Mouse (Mus musculus) hindbrain, embryonic 11.5 days (tissue): ENCODE results near the gene Lrrc8b. TPM values are rescaled to one million over a fixed set of nuclear protein-coding genes. Genes with fewer than 3 reads are reported as not detected.

Experiments used
- ATAC-seq: fragments of 200-750 bp; cut with Nextera tagmentation; 2 replicates; pipeline ENCODE4 v1.8.0; 2017; ENCODE audit warnings: mild to moderate bottlenecking, moderate TSS enrichment, moderate library complexity; ENCODE audit not compliant: low FRiP score
- DNase-seq: peaks from one replicate; pipeline ENCODE4 v3.0.0-alpha.2; 2015; ENCODE audit warnings: low spot score
- H3K27ac ChIP-seq: fragments of 300-500 bp; sonication (generic); 2 replicates; pipeline ENCODE4 v1.5.1; 2014; ENCODE audit warnings: mild to moderate bottlenecking, low read depth, low read length
- H3K27me3 ChIP-seq: fragments of 300-500 bp; sonication (generic); 2 replicates; pipeline ENCODE4 v1.6.1; 2014; ENCODE audit warnings: mild to moderate bottlenecking, low read length, moderate library complexity, mixed read lengths; ENCODE audit not compliant: control insufficient read depth, insufficient read depth
- H3K36me3 ChIP-seq: fragments of 300-500 bp; sonication (generic); 2 replicates; pipeline ENCODE4 v1.6.1; 2014; ENCODE audit warnings: mild to moderate bottlenecking, low read length, moderate library complexity, mixed read lengths; ENCODE audit not compliant: control insufficient read depth, insufficient read depth
- H3K4me1 ChIP-seq: fragments of 300-500 bp; sonication (generic); replicated peaks from 2 replicates; pipeline ENCODE4 v1.6.1; 2014; ENCODE audit warnings: low read length, mixed read lengths; ENCODE audit not compliant: control insufficient read depth, insufficient read depth
- H3K4me2 ChIP-seq: fragments of 300-500 bp; sonication (generic); replicated peaks from 2 replicates; pipeline ENCODE4 v1.6.1; 2014; ENCODE audit warnings: mild to moderate bottlenecking, low read depth, low read length
- H3K4me3 ChIP-seq: fragments of 300-500 bp; sonication (generic); 2 replicates; pipeline ENCODE4 v1.5.1; 2014; ENCODE audit warnings: low read depth, low read length
- H3K9ac ChIP-seq: fragments of 300-500 bp; sonication (generic); 2 replicates; pipeline ENCODE4 v1.6.1; 2014; ENCODE audit warnings: low read depth, low read length
- H3K9me3 ChIP-seq: fragments of 300-500 bp; sonication (generic); 2 replicates; pipeline ENCODE4 v1.6.1; 2016; ENCODE audit warnings: low read length; ENCODE audit not compliant: control insufficient read depth
- WGBS: fragments of 180-500 bp; shearing (Covaris S2); extraction: QIAGEN DNeasy Blood & Tissue Kit; methylation state at CpG from one replicate; pipeline ENCODE4 v1.1.7; 2014; 5-methylcytosine and 5-hydroxymethylcytosine counted together
- polyA plus RNA-seq: library from polyadenylated mRNA; unstranded; fragments of >200 nt; fragmentation: Nextera tagmentation; extraction: Ambion mirVana; gene quantifications from 2 replicates; pipeline ENCODE4 v1.2.1, GENCODE M21; 2014

The Lrrc8b gene
- polyA plus RNA-seq, 1 experiment from 2014 or later: 10.5 TPM

DNA sequence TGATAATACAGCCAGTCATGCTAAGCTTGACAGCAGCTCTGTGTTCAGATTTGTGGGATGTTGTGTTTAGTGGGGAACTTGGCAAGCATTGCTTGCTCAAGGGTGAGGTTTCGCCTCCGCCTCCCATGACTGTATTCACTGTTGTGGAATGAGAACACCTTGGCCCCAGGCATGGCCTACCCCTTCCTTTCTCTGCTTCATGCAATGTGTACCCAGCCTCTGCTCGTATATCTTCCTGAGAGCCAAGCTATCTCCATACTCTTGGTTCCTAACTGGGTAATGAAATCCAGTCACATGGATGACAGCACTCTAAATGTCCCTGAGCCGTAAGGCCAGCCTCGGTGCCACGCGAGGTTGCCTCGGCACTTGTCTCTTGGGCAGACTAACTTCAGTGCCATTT, 50.0 kb downstream of the Lrrc8b start:
- no peak for DNase-seq
- H3K4me2 ChIP-seq: no peak overlapping the region
- ATAC-seq: no peak
- WGBS: 97% methylated on average over 8 of the region's 8 CpGs
- no peaks in the 10 kb centered on the region for H3K9me3 ChIP-seq
- H3K36me3 ChIP-seq: no peaks in the 10 kb centered on the region
- H3K27ac ChIP-seq: no peak overlapping the region
- no peak overlapping the region for H3K9ac ChIP-seq
- no peaks in the 10 kb centered on the region for H3K4me1 ChIP-seq
- no peak overlapping the region for H3K4me3 ChIP-seq
- H3K27me3 ChIP-seq: no peaks in the 10 kb centered on the region

- Histone ChIP-seq H3K9me3 (no peaks in the 10 kb centered on the region), H3K4me3 (no peak overlapping the region), H3K27me3 (no peaks in the 10 kb centered on the region), H3K9ac (no peak overlapping the region), H3K36me3 (no peaks in the 10 kb centered on the region), H3K4me2 (no peak overlapping the region), H3K27ac (no peak overlapping the region), H3K4me1 (no peaks in the 10 kb centered on the region)
- 93% methylated on average over 7 of the region's 7 CpGs for WGBS
- ATAC-seq (no peak), DNase-seq (no peak)
Measured at GRCm38 (mm10) chr5:105466471-105466902, 50.9 kb downstream of the Lrrc8b start.

GRCm38 (mm10) chr5:105467271-105467670, 51.7 kb downstream of the Lrrc8b start:
- no peaks in the 10 kb centered on the region for H3K36me3 ChIP-seq
- no peak overlapping the region for H3K4me2 ChIP-seq
- DNase-seq (no peak), ATAC-seq (no peak)
- no peak overlapping the region for H3K27ac ChIP-seq
- no peaks in the 10 kb centered on the region for H3K4me1 ChIP-seq
- no peak overlapping the region for H3K4me3 ChIP-seq
- WGBS: 86% methylated on average over 10 of the region's 10 CpGs
- H3K27me3 ChIP-seq: no peaks in the 10 kb centered on the region
- H3K9ac ChIP-seq: no peak overlapping the region
- no peaks in the 10 kb centered on the region for H3K9me3 ChIP-seq

GRCm38 (mm10) chr5:105472983-105473705, 57.6 kb downstream of the Lrrc8b start:
- Histone ChIP-seq H3K9me3 (no peaks in the 10 kb centered on the region), H3K4me2 (no peak overlapping the region), H3K27ac (no peak overlapping the region), H3K36me3 (no peaks in the 10 kb centered on the region), H3K27me3 (no peaks in the 10 kb centered on the region), H3K4me3 (no peak overlapping the region), H3K9ac (no peak overlapping the region), H3K4me1 (no peaks in the 10 kb centered on the region)
- ATAC-seq: no peak
- 69% methylated on average over 5 of the region's 5 CpGs for WGBS
- DNase-seq: no peak

GRCm38 (mm10) chr5:105477527-105477926, 62.0 kb downstream of the Lrrc8b start:
- H3K9ac ChIP-seq: no peak overlapping the region
- H3K4me1 ChIP-seq: no peaks in the 10 kb centered on the region
- H3K9me3 ChIP-seq: no peaks in the 10 kb centered on the region
- H3K4me3 ChIP-seq: no peak overlapping the region
- WGBS: 88% methylated on average over 9 of the region's 9 CpGs
- no peaks in the 10 kb centered on the region for H3K27me3 ChIP-seq
- H3K4me2 ChIP-seq: no peak overlapping the region
- DNase-seq (no peak), ATAC-seq (no peak)
- H3K27ac ChIP-seq: no peak overlapping the region
- H3K36me3 ChIP-seq: 0 out of 2 replicates have a peak, but pooled peaks cover 6% of the 10 kb centered on the region

DNA sequence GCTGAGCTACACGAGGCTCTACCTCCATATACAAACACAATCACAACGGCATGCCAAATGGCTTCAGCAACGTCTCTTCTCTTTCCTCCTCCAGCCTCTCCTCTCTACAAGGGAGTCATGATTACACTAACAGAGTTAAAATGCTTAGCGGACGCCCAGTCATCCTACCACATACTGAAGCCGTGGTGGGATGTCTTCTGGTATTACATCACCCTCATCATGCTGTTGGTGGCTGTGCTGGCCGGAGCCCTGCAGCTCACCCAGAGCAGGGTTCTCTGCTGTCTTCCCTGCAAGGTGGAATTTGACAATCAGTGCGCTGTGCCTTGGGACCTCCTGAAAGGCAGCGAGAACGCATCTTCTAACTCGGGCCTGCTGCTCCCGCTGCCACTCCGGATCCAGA, 64.1 kb downstream of the Lrrc8b start:
- Histone ChIP-seq H3K27me3 (no peaks in the 10 kb centered on the region), H3K9me3 (no peaks in the 10 kb centered on the region), H3K27ac (no peak overlapping the region), H3K4me3 (no peak overlapping the region), H3K36me3 (0 out of 2 replicates have a peak, but pooled peaks cover 6% of the 10 kb centered on the region), H3K4me2 (no peak overlapping the region), H3K9ac (no peak overlapping the region), H3K4me1 (no peaks in the 10 kb centered on the region)
- no peak for ATAC-seq
- WGBS: 93% methylated on average over 13 of the region's 13 CpGs
- no peak for DNase-seq

DNA sequence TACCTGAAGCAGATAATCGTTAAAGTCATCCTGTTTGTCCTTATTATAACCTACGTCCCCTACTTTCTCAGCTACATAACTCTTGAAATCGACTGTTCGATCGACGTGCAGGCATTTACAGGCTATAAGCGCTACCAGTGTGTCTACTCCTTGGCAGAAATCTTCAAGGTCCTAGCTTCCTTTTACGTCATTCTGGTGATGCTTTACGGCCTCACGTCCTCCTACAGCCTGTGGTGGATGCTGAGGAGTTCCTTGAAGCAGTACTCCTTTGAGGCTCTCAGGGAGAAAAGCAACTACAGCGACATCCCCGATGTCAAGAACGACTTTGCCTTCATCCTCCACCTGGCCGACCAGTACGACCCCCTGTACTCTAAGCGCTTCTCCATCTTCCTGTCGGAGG, 65.0 kb downstream of the Lrrc8b start:
- DNase-seq (no peak), ATAC-seq (no peak)
- Histone ChIP-seq H3K27ac (no peak overlapping the region), H3K4me2 (no peak overlapping the region), H3K9me3 (no peaks in the 10 kb centered on the region), H3K4me3 (no peak overlapping the region), H3K36me3 (0 out of 2 replicates have a peak, but pooled peaks cover 6% of the 10 kb centered on the region), H3K27me3 (no peaks in the 10 kb centered on the region), H3K4me1 (no peaks in the 10 kb centered on the region), H3K9ac (no peak overlapping the region)
- WGBS: 97% methylated on average over 17 of the region's 17 CpGs

DNA sequence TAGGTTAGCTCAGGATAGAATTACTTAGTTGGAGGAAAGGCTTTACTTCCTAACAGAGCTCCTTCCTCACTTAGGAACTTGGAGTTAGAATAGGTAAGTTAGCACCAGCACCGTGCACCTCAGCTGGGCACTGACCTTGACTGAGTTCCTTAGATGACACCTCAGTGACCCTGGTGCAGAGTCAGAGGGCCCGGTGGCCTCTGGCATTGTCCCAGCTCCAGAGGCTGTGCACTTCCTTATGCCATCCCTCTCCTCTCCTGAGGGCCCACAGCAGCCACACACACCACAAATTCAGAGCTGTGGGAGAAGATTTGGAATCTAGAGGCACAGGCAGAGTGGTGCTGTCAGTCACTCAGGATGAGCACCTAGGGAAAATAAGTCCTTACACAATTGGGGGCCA, 68.1 kb downstream of the Lrrc8b start:
- H3K27me3 ChIP-seq: no peaks in the 10 kb centered on the region
- H3K36me3 ChIP-seq: 0 out of 2 replicates have a peak, but pooled peaks cover 9% of the 10 kb centered on the region
- no peaks in the 10 kb centered on the region for H3K9me3 ChIP-seq
- H3K4me2 ChIP-seq: no peak overlapping the region
- H3K4me1 ChIP-seq: no peaks in the 10 kb centered on the region
- no peak overlapping the region for H3K4me3 ChIP-seq
- no peak overlapping the region for H3K9ac ChIP-seq
- ATAC-seq (no peak), DNase-seq (no peak)
- H3K27ac ChIP-seq: no peak overlapping the region
- 86% methylated on average over 2 of the region's 2 CpGs for WGBS

DNA sequence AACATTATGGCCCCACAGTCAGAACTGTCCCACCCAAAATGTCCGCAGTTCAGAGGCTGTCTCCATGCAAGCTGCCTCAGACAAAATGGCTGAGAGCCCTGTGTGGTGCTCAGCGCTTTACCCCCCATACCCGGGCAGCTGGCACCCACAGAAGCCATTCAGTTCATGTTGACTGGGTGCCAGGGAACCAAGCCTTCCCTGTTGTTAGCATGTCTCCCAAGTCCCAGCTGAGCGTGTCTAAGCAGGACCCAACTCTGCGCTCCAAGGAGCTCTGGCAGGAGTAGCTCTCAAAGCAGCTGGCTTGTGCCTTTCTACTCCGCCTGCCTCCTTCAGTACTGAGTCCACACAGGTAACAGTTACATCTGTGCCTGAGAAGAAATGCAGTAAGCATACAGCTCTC, 68.7 kb downstream of the Lrrc8b start:
- no peaks in the 10 kb centered on the region for H3K4me1 ChIP-seq
- H3K4me2 ChIP-seq: no peak overlapping the region
- no peak for ATAC-seq
- H3K9ac ChIP-seq: no peak overlapping the region
- H3K9me3 ChIP-seq: no peaks in the 10 kb centered on the region
- DNase-seq: no peak
- WGBS: 93% methylated on average over 6 of the region's 6 CpGs
- H3K36me3 ChIP-seq: 0 out of 2 replicates have a peak, but pooled peaks cover 9% of the 10 kb centered on the region
- no peak overlapping the region for H3K4me3 ChIP-seq
- no peaks in the 10 kb centered on the region for H3K27me3 ChIP-seq
- H3K27ac ChIP-seq: no peak overlapping the region
